Mouse (Mus musculus) CD8-positive naive resting alpha-beta T cell, adult 2 months (primary cell): ENCODE results near the gene Elk4.

Experiments
- DNase-seq, 2 experiments: peaks; one replicate each; pipeline ENCODE4 v3.0.0; 2022; ENCODE audit warnings: low read depth in 2 of 2, low spot score in 2 of 2

The Elk4 gene

DNA sequence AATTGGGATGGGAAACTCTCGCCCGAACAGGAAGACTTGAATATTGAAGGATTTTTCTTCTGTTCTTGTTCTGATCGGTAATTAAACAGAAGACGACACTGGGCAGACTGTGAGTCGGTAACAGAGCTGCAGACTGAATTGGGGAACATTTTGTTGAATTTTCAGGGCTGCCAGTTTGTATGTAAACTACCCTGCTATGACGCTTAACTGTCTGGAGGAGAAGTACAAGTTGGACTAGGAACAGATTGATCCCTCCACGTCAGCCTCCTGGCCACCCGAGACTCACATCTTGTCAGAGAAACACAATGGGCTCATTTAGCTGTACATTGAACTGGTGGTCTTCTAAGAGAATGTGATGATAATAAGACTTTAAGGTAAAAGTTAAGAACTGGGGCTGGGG, 5.5 kb downstream of the Elk4 start:
- DNase-seq: no peak

DNA sequence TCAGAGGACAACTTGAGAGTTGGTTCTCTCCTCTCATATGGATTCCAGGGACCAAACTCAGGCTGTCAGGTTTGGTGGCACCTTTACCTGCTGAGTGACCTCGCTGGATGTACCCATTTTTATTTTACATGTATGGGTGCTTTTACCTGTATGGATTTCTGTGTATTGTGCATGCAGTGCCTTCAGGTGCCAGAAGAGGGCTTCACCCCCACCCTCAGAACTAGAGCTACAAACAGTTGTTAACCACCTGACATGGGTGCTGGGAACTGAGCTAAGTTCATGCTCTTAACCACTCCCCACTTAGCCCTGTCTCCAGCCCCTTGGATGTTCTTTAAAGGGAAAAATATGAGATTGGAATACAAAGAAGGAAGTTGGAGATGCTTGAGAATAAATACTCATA, 7.4 kb downstream of the Elk4 start:
- DNase-seq: peak in 1 of 2 experiments; percentile 34

DNA sequence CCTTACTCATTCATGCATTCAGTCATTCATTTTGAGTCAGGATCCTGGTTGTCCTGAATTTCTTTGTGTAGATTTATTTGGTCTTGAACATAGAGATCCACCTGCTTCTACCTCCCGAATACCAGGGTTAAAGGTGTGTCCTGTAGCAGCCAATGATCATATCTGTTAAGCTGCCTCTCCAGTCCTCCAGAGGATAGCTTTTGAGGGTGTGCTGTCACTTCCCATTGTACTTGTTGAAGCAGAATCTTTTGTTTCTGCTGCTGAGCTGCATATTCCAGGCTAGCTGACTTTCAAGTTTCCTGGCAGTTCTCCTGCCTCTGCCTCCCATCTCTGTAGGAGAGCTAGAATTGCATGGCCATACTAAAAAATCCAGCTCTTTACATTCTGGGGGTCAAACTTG, 9.3 kb downstream of the Elk4 start:
- no peak for DNase-seq

DNA sequence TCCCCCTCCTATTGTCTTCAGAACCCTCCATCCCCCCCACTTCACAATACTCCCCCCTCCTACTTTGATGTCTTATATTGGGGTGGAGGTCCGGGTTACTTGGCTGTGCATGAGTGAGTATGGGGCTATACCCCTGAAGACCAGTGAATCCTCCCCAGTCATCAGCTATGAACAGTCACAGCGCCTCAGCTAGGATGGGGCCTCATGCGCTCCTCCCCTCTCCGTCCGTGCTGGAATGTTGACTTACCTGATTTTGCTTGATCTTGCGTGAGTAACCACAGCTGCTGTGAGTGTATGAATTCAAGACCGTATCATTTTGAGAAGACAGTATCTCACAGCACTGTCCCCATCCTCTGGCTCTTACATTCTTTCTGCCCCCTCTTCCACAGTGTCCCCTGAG, 12.5 kb downstream of the Elk4 start:
- no peak for DNase-seq

DNA sequence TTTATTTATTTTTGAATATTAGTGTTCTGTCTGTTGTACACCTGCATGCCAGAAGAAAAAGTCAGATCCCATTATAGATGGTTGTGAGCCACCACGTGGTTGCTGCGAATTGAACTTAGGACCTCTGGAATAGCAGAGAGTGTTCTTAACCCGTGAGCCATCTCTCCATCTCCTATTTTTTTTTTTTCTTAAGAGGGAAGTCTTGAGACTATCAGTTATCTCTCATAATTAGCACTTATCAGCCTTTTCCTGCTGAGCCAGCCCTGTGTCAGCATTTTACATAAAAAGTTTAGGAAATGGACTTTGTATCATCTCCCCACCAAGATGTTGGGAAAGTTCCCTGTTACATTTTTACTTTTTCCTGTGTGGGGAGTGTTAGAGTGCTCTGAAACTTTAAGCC, 14.7 kb downstream of the Elk4 start:
- no peak for DNase-seq

DNA sequence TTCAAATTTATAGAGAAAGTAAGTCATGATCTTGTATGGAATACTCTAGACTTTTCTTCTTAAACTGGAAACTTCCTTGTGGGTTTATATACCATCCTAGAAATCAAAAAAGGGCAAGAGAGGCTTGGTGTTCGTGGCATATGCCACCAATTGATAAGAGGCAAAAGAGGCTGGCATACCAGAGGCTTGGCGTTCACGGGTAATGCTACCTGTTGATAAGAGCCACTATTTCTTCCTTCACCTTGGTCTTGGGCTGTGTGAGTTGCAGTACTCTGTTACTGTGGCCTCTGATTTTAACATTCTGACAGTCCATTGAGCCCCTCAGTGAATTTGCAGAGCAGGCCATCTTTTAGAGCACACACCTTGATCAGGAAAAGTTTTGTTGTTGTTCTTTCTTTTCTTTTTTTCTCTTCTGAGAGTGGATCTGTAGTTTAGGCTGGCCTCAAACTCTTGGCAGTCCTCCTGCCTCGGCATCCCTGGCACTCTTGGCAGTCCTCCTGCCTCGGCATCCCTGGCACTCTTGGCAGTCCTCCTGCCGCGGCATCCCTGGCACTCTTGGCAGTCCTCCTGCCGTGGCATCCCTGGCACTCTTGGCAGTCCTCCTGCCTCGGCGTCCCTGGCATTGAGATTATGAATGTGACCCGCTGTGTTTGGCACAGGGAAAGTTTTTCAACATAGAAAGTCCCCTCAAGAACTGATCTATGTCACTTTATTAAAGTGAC, 19.7 kb downstream of the Elk4 start:
- no peak for DNase-seq

DNA sequence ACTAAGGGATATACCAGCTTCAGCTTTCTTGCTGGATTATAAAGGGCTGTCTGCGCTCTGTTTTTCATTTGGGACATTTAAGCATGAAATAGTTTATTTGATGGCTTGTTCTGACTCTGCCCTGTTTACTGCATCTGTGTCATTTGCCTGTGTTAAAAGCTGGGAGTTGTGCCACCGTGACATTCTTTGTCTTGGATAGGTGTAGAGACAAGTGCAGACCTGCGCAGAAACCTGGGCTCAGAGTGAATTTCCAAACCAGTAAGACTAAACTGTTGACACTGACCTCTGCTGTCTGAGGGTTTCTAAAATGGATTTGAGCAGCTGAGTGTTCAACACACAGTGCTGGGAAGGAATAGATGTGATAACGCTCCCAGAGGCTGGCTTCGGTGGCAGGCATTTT, 20.6 kb downstream of the Elk4 start:
- no peak for DNase-seq

DNA sequence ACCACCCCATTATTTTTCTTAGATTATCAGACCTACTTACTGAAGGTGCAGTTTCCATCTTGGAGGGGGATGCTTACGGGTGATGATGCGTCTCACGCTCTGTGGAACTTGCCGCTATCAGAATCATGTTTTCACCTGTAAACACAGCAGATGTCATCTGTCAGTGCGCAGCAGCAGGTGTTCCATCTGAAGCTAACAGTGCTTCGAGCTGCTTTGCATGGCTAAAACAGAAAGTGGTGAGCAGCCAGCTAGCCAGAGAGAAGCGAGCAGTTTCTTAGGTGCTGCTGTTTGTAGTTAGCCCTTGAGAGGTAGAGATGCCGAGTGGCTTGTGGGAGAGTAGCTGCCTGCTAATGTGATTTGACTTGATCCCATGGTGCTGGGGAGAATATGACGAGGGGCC, 21.0 kb downstream of the Elk4 start:
- no peak for DNase-seq

DNA sequence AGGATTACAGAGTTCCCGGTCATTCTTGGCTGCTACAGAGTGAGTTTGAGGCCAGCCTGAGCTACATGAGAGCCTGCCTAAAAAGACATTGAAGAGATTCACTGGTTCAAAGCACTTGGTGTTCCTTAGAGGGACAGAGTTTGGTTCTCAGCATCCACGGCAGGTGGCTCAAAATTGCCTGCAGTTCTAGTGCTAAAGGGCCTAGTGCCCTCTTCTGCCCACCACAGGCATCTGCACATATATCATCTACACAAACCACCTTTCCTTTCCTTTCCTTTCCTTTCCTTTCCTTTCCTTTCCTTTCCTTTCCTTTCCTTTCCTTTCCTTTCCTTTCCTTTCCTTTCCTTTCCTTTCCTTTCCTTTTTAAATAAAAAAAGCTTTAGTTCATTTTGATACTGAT, 23.2 kb downstream of the Elk4 start:
- DNase-seq: no peak

DNA sequence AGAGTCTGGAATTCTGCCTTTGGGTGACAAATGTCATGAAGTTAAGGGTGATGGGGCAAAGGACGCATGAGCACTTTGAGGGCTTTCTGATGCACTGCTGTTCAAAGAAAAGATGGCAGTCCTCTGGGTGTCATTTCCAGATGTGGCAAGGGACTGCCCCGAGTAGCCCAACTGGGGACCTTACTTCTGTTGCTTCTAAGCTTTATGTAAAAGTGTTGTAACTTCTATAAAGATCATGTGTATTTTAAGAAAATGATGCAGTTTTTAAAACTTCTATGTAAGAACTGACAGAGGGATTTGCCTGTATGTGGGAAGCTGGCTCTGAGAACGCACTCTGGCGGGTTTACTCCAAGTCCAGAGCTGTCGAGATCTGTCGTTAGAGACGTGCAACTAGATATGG, 24.8 kb downstream of the Elk4 start:
- no peak for DNase-seq

DNA sequence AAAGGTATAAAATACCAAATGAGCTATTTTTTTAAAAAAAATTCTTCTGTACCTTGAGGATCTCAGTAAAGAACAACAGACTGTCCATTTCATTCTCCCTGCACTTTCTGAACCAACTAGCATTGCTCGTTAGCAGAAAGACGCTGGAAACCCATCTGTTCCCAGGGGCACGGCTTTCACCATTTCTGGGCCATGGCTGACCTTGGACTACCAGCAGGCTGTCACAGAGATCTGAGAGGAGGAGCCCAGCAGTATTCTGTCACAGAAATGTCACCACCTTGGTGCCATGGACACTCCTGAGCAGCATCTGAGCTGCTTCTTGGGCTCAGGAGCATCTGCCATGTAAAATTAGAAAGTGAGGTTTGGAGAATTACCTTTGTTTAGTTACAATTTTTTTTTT, 30.3 kb downstream of the Elk4 start:
- DNase-seq: no peak

DNA sequence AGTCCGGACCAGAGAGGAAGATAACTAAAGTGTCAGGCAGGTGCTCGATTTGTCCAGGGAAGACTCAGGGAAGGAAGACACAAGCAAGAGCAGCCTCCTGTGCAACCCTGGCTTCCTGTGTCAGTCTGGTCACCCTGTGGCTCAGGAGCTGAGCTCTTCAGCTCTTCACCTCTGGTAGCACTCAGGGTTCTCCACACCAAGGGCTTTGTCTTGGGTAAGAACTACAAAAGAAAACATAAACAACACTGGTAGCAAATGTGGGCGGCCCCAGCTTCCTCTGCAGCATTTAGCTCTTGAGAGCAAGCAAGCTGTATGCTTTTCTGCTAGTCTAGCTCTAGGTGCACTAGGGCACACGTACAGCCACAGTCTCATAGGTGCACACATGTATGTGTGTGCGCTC, 31.3 kb downstream of the Elk4 start:
- peak in 1 of 2 experiments; percentile 18 for DNase-seq

DNA sequence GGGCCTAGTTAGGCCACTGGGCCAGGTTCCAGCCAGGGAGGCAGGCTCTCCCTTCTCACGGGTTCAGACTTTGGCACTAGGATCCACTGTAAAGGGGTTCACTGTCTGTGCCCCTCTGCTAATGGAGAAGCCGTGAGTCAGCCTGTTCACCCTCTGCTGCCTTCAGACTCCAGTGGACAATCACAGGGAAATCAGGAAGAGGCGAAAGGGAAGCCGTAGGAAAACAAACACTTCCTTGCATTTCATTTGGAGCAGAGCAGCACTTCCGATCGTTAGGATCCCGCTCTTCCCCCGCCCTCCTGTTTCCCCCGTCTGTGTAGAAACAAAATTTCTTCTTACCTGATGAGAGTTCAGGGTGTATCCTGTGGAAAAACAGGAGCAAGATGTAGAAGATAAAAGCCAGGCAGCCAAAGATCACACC, 32.8 kb downstream of the Elk4 start:
- DNase-seq: no peak

DNA sequence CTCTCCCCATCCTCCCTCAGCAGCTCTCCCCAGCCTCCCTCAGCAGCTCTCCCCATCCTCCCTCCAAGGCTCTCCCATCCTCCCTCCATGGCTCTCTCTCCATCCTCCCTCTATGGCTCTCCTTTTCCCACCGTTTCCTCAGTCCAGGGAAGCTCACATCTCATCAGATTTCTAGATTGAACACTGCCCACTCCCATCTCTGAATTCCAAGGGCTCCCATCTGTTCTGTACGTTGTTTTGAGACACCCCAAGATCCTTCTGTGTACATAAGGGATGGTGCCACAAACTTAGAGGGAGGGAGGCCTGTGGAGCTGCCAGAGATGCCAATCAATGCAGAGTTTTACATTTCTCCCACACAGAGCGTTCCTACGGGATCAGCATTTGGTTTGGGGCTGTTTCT, 36.4 kb downstream of the Elk4 start:
- DNase-seq: no peak

DNA sequence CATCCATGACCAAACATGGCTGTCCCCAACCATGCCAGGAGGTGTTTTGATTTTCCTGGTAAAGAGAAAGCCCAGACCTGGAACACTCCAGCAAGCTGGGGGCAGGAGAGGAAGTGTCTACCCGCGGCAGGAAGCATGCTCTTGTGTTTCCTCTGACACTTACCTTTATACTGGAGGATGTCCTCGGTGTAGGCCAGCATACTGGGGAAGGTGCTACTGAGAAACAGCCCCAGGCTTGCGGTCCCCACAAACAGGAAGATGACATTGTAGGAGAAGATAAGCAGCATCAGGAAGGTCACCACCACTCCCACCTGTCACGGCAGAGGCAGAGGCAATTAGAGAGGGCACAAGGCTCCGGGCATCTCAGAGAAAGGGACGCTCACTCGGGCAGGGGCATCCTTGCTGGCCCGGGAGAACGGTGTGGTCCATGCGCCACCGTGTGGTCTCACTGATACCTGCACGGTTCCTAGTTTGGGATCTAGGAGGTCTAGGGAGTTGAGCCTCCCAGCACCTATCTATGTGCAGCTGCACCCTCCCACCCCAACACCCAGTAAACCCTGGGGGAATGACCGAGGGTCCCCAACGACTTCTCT, 38.8 kb downstream of the Elk4 start:
- DNase-seq: peak; percentile 66

DNA sequence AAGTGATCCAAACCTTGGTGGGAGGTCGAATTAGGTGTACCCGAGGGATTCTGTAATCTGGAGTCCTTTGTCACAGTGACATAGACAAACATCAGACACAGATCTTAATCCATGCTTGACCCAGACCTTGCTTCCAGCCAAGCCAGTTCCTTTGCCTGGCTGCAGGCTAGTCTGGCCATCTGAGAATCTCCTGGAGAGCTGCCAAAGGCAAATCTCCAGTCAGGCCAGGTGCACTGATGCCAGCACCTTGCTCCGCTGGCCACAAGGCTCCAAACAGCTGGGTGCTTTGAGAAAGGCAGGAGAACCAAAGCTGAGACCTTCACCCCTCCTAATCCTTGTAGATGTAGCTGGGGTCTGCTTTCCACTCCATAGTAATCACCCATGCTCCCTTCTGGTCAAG, 44.3 kb downstream of the Elk4 start:
- DNase-seq: no peak

DNA sequence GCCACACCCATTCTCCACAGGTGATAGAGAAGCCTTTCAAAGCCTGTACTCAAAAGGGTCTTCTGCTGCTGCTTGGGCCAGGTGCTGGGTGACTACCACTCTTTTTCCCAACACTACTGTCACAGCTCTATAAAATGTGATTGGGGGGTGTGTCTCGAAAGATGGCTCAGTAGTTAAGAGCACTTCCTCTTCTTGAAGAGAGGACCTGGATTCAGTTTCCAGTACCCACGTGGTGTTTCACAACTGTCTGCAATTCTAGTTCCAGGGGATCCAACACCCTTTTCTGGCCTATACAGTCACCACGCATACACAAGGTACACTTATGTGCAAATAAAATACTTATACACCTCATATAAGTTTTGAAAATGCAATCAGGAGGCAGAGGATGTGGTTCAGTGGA, 47.0 kb downstream of the Elk4 start:
- no peak for DNase-seq

DNA sequence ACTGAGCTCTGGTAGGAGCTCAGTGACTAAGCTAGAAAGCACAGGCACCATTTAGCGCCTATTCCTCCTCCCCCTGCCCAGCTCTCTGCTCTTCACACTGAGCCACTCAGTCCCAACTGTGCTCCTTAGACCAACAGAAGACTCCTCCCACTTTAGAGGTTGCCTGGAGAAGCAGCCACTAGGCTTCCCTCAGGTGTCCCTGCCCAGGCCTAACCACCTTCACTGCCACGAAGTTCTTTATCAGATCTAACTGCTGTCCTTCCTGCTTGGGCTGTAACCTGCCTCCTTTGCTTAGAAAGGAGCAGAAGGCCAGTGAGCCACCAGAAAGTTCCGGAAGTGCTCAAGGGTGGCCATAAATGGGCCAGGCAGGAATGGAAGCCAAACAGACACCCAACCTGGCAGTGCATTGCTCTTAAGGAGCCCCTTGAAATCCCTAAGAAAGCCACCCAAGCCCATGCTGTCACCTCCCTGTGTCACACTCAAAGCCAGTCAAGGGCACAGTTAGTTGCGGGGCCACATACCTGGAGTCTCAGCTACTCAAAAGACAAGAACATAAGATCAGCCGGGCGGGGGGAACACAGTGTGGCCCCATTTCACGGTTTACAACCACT, 47.8 kb downstream of the Elk4 start:
- no peak for DNase-seq

DNA sequence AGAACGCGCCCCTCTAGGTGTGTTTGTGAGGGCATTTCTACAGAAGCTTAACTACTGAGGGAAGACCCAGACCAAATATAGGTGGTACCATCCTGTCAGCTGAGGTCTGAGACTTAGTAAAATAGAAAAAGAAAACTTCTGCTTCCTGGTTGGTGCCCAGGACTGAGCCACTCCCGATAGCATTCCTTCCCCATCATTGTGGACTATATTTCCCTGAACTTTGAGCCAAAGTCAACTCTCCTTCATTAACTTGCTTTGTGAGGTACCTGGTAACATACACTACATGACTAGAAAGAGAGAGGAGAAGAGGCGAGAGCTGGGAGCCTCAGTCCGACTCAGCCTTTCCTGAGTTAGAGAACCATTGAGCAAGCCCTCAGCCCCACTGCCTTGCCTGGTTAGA, 51.2 kb downstream of the Elk4 start:
- no peak for DNase-seq

DNA sequence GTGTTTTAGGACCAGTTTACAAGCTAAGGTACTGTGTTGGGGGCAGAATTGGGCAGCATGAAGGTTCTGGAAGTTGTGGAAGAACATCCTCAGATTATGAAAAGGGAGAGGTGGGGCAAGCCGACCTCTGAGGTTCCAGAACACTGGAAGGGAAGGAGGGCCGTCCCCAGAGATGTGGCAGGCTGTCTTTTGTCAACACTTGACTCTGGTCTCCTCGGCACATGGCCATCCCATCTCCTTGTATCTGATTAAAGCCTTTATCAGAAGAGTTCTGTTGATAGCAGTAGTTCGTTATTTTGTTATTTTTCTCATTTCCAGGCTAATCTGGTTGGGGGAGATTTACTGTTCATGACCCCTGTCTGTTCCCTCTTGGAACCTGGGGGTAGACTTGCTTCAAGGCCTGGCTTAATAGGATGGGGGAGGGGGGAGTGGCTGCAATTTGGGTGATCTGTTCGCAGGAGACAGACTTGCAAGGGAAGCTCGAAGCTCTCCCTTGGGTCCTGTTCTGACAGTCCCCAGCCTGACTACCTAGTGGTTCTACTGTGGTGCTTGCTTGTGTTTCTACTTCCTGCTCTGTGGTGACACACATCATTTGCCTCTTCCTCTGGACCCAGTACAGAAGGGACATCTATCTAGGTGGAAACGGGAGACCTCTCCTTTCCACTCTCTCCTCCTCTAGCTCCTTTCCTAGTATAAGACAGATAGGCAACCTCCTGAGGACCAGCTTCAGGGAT, 52.8 kb downstream of the Elk4 start:
- no peak for DNase-seq

DNA sequence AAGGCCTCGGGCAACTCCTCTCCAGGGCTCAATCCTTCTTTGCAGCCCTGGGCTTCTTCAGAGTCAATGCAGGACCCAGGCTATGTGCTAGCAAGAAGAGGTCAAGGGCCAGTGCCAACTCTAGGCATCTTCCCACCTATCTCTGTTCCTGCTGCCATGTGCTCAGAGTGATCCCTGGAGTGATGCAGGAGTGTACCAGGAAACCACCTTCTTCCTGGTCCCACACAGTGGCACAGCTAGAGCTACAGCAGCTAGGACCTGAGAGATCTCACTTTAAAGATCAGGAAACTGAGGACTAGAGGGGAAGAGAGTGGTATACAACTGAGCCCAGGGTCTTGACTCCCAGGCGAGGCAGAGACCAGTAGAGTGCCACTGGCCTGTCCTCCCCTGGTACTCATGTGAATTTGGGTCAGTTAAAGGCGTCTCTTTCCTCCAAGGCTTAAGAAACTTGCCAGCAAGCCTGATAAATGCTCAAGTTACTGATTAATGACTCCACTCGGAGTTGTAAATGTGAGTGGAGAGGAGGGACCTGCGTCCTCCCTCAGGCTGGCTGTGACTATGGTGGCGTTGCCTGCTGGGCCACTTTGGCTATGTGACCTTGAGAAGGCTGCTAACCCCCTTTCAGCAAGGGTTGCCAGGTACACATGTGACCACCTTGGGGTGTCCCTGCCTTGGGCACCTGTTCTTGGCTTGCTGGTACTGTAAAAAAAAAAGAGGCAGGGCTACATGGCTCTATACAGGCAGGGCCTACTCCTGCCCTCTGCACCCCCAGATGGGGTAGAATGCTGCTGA, 54.5 kb downstream of the Elk4 start:
- DNase-seq: no peak
